12 mouse cellular contexts compared by ENCODE assay signal in genomic region chr13:13481875-13482674, GRCm38 (mm10). TPM values are rescaled to one million over a fixed set of nuclear protein-coding genes. Genes with fewer than 3 reads are reported as not detected.
DNase-seq lines count a peak whose midpoint lies in the region; ATAC-seq and TF ChIP-seq lines count a peak whose summit lies in the region.
"Had no signal": no experiment of that assay in that cellular context is flagged by ENCODE, and none has a peak within 500 bp of the region (broad histone marks: within the 10 kb centered on the region; RNA-seq: fewer than 3 reads in every experiment).

No protein-coding gene starts in this region.

- ATAC-seq in cerebellum, adult (ENCODE audit: insufficient number of reproducible peaks, low FRiP score, low TSS enrichment) = no peak
- ATAC-seq in kidney, embryonic 15.5 days (replicated peaks; ENCODE audit: low FRiP score) = 0 out of 2 replicates have a peak, but pooled peaks have one; percentile 5
- peak; percentile 73 for ATAC-seq in hindbrain, postnatal 0 days
- ATAC-seq in neural tube, embryonic 14.5 days (ENCODE audit: low read depth) = peak; percentile 54; the same call in 1 of the 2 replicates

- H3K4me3 ChIP-seq in kidney, embryonic 15.5 days (replicated peaks) = no peak overlapping the region
- H3K4me3 ChIP-seq in kidney, adult 2 months (ENCODE audit: insufficient read depth, low read depth, low read length) = no peak overlapping the region
- H3K4me3 ChIP-seq in hindbrain, postnatal 0 days (ENCODE audit: low read length) = no peak overlapping the region
- no peak overlapping the region for H3K4me3 ChIP-seq in neural tube, embryonic 14.5 days (ENCODE audit: low read depth, low read length)

- DNase-seq in cerebellum, adult 11 months = peak; percentile 1
- DNase-seq in kidney, adult 2 months = no peak
- DNase-seq in hindbrain, postnatal 0 days (ENCODE audit: low spot score) = peak; percentile 53
- DNase-seq in layer of hippocampus, postnatal 36 days = no peak
- DNase-seq in kidney, adult 8-10 months = no peak
- DNase-seq: adrenal gland, postnatal 10 days; lung, postnatal 4 days had no signal

- H3K27me3 ChIP-seq in kidney, embryonic 15.5 days = no peaks in the 10 kb centered on the region
- H3K27me3 ChIP-seq in kidney, adult 2 months (replicated peaks; ENCODE audit: control insufficient read depth, insufficient read depth, low read length) = no peaks in the 10 kb centered on the region
- no peaks in the 10 kb centered on the region for H3K27me3 ChIP-seq in hindbrain, postnatal 0 days (ENCODE audit: insufficient read depth, low read length)
- H3K27me3 ChIP-seq in neural tube, embryonic 14.5 days (ENCODE audit: control insufficient read depth, insufficient read depth, low read length) = no peaks in the 10 kb centered on the region

- no peak for TF ChIP-seq CTCF in kidney, adult 2 months (conservative IDR thresholded peaks at IDR 0.05; ENCODE audit: insufficient read depth, insufficient read length, low read depth, low read length)
- no peak for TF ChIP-seq CTCF in hindbrain, postnatal 0 days (IDR thresholded peaks at IDR 0.05; ENCODE audit: low read depth)

- H3K4me2 ChIP-seq in kidney, embryonic 15.5 days = no peak overlapping the region
- no peak overlapping the region for H3K4me2 ChIP-seq in hindbrain, postnatal 0 days (ENCODE audit: low read depth, low read length)
- H3K4me2 ChIP-seq in neural tube, embryonic 14.5 days (ENCODE audit: low read depth, low read length) = no peak overlapping the region

- no peaks in the 10 kb centered on the region for H3K9me3 ChIP-seq in kidney, embryonic 15.5 days (replicated peaks)
- no peaks in the 10 kb centered on the region for H3K9me3 ChIP-seq in hindbrain, postnatal 0 days (ENCODE audit: low read length)
- H3K9me3 ChIP-seq in neural tube, embryonic 14.5 days (ENCODE audit: control insufficient read depth, low read length) = no peaks in the 10 kb centered on the region
- H3K9me3 ChIP-seq: G1E had no signal

- no peak for TF ChIP-seq POLR2A in kidney, adult 2 months (IDR thresholded peaks at IDR 0.05; ENCODE audit: low read depth, low read length)

- H3K27ac ChIP-seq in kidney, embryonic 15.5 days = no peak overlapping the region
- no peak overlapping the region for H3K27ac ChIP-seq in kidney, adult 2 months (ENCODE audit: insufficient read depth, low read depth, low read length)
- peak overlapping the region; percentile 54 for H3K27ac ChIP-seq in hindbrain, postnatal 0 days
- H3K27ac ChIP-seq in neural tube, embryonic 14.5 days (ENCODE audit: low read depth, low read length) = no peak overlapping the region
- H3K27ac ChIP-seq: kidney, postnatal 0 days had no signal

- no peak overlapping the region for H3K9ac ChIP-seq in kidney, embryonic 15.5 days
- no peak overlapping the region for H3K9ac ChIP-seq in hindbrain, postnatal 0 days (replicated peaks; ENCODE audit: low read length)
- H3K9ac ChIP-seq in neural tube, embryonic 14.5 days (replicated peaks; ENCODE audit: low read depth, low read length) = no peak overlapping the region

- peaks cover 58% of the 10 kb centered on the region for H3K36me3 ChIP-seq in kidney, embryonic 15.5 days
- no peaks in the 10 kb centered on the region for H3K36me3 ChIP-seq in kidney, adult 2 months (ENCODE audit: control insufficient read depth, insufficient read depth, low read length)
- no peaks in the 10 kb centered on the region for H3K36me3 ChIP-seq in hindbrain, postnatal 0 days (ENCODE audit: insufficient read depth, low read length)
- no peaks in the 10 kb centered on the region for H3K36me3 ChIP-seq in neural tube, embryonic 14.5 days (ENCODE audit: control insufficient read depth, insufficient read depth, low read length)
- H3K36me3 ChIP-seq: G1E had no signal

- 85% methylated on average over 16 of the region's 16 CpGs for WGBS in kidney, embryonic 15.5 days
- WGBS in kidney, adult 2 months = 84% methylated on average over 16 of the region's 16 CpGs
- 60% methylated on average over 16 of the region's 16 CpGs for WGBS in hindbrain, postnatal 0 days
- WGBS in neural tube, embryonic 14.5 days = 69% methylated on average over 16 of the region's 16 CpGs

- 0 out of 2 replicates have a peak, but pooled peaks cover 4% of the 10 kb centered on the region for H3K4me1 ChIP-seq in kidney, embryonic 15.5 days
- no peaks in the 10 kb centered on the region for H3K4me1 ChIP-seq in kidney, adult 2 months (ENCODE audit: control insufficient read depth, insufficient read depth, low read length)
- no peaks in the 10 kb centered on the region for H3K4me1 ChIP-seq in hindbrain, postnatal 0 days (ENCODE audit: insufficient read depth, low read length)
- no peaks in the 10 kb centered on the region for H3K4me1 ChIP-seq in neural tube, embryonic 14.5 days (ENCODE audit: control insufficient read depth, insufficient read depth, low read length)

RNA-seq across cellular contexts. Expression of gene Nid1, which starts 44.7 kb away (rescaled TPM):
- 87.0 and 104 TPM in 2 replicates for polyA plus RNA-seq in kidney, embryonic 15.5 days (2015; fragmentation: Nextera tagmentation; extraction: Ambion mirVana)
- polyA plus RNA-seq in kidney, adult 2 months (2012; rRNA removed) = 64.6 and 67.6 TPM in 2 replicates
- total RNA-seq in hindbrain, postnatal 0 days (2014; rRNA removed) = 120 and 136 TPM in 2 replicates
- 51.9 and 56.7 TPM in 2 replicates for polyA plus RNA-seq in hindbrain, postnatal 0 days (2015; fragmentation: Nextera tagmentation; extraction: Ambion mirVana)
- 39.1 and 78.4 TPM in 2 replicates for polyA plus RNA-seq in neural tube, embryonic 14.5 days (2014; fragmentation: Nextera tagmentation; extraction: Ambion mirVana)
- total RNA-seq in layer of hippocampus, postnatal 36 days (2021) = 1 to 10 TPM; 5.4 to 6.4 TPM
- polyA plus RNA-seq: G1E had no signal

Comparison
In these comparisons a context has a peak if more than half of its experiments do, and no peak if none do; other contexts are left out.
1. DNase-seq: peak in cerebellum, adult 11 months (single experiment) and hindbrain, postnatal 0 days (single experiment); none in kidney, adult 2 months (single experiment), layer of hippocampus, postnatal 36 days (0 of 2) and kidney, adult 8-10 months (0 of 2).